Mouse (Mus musculus) limb, embryonic 15.5 days (tissue): ENCODE measurements around the gene Ankrd39. TPM values are rescaled to one million over a fixed set of nuclear protein-coding genes. Genes with fewer than 3 reads are reported as not detected.

Experiments
- ATAC-seq: fragments of 200-750 bp; cut with Nextera tagmentation; 2 replicates; pipeline ENCODE4 v1.8.0; 2017; ENCODE audit warnings: low read depth, moderate TSS enrichment; ENCODE audit not compliant: insufficient number of reproducible peaks, low FRiP score, low TSS enrichment
- H3K27ac ChIP-seq: fragments of 300-500 bp; sonication (generic); 2 replicates; pipeline ENCODE4 v1.5.1; 2015; ENCODE audit warnings: moderate library complexity, mild to moderate bottlenecking, inconsistent platforms
- H3K27me3 ChIP-seq: fragments of 300-500 bp; sonication (generic); 2 replicates; pipeline ENCODE4 v1.6.1; 2015; ENCODE audit warnings: inconsistent platforms
- H3K36me3 ChIP-seq: fragments of 300-500 bp; sonication (generic); 2 replicates; pipeline ENCODE4 v1.6.1; 2015; ENCODE audit warnings: inconsistent platforms
- H3K4me1 ChIP-seq: fragments of 300-500 bp; sonication (generic); 2 replicates; pipeline ENCODE4 v1.6.1; 2015; ENCODE audit warnings: inconsistent platforms
- H3K4me2 ChIP-seq: fragments of 300-500 bp; sonication (generic); 2 replicates; pipeline ENCODE4 v1.6.1; 2015; ENCODE audit warnings: mild to moderate bottlenecking, inconsistent platforms
- H3K4me3 ChIP-seq: fragments of 300-500 bp; sonication (generic); 2 replicates; pipeline ENCODE4 v1.5.1; 2015; ENCODE audit warnings: mild to moderate bottlenecking, inconsistent platforms
- H3K9ac ChIP-seq: fragments of 300-500 bp; sonication (generic); 2 replicates; pipeline ENCODE4 v1.6.1; 2015; ENCODE audit warnings: inconsistent platforms
- H3K9me3 ChIP-seq: fragments of 300-500 bp; sonication (generic); 2 replicates; pipeline ENCODE4 v1.6.1; 2016; ENCODE audit warnings: inconsistent platforms
- WGBS: fragments of 180-500 bp; shearing (Covaris S2); methylation state at CpG from one replicate; pipeline ENCODE4 v1.1.7; 2015; 5-methylcytosine and 5-hydroxymethylcytosine counted together
- polyA plus RNA-seq: library from polyadenylated mRNA; unstranded; fragments of >200 nt; fragmentation: Nextera tagmentation; extraction: Ambion mirVana; gene quantifications from 2 replicates; pipeline ENCODE4 v1.2.1, GENCODE M21; 2015

The Ankrd39 gene
- polyA plus RNA-seq, 1 experiment from 2014 or later: 24.0 TPM

DNA sequence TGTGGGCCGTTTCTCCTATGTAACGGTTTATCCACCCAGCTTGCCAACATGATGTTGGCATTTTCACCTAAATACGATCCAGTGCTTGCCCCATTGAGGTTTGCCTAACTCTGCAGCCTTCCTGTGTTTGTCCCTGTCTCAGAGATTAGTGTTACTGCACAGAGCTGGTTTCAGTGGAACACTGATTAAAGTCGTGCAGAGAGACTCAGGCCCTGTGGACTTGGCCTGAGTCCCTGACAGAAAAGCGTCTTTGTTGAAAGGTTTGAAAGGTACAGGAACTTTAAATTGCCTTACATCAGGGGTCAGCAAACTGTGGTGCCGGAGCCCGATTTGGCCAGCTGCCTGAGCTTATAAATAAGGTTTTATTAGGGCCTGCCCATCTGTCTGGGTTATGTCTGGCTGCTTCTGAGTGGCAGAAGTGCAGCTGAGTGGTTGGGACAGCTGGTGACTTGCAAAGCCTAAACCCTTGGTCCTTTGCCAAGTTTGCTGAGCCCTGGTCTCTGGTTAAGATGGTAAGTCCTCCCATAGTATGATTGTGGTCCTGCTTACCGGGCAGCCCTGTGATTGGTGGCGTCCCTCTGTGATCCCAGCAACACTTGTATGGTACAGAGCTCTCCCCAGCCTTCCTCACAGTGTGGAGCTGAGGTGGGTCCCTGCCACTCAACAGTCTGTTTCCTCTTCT lies 23.8 kb downstream of the Ankrd39 start:
- H3K27ac ChIP-seq: peak overlapping the region; percentile 72
- no peaks in the 10 kb centered on the region for H3K9me3 ChIP-seq
- H3K4me3 ChIP-seq: no peak overlapping the region
- peaks cover 68% of the 10 kb centered on the region for H3K36me3 ChIP-seq
- no peaks in the 10 kb centered on the region for H3K27me3 ChIP-seq
- ATAC-seq: peak; percentile 64
- no peak overlapping the region for H3K9ac ChIP-seq
- peaks cover 26% of the 10 kb centered on the region for H3K4me1 ChIP-seq
- 36% methylated on average over 9 of the region's 9 CpGs for WGBS
- no peak overlapping the region for H3K4me2 ChIP-seq

DNA sequence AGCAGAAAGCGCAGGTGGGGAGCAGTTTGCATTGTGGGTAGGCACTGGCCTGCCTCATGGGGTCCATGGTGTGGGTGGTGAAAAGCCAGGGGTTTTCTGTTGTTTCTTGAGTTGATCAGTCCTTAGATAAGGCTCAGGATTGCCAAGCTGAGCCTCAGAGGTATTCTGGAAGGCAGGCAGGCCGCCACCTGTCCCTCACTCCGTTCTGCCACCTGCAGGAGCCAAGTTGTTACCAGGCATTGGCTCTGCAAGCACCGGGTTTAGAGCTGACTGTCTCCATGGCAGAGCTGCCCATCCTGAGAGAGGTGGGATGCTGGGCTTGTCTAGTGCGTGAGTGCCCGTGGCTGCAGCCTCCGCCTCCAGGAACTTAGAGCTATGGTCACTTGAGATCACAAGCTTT lies 25.0 kb downstream of the Ankrd39 start:
- H3K9ac ChIP-seq: no peak overlapping the region
- H3K4me3 ChIP-seq: no peak overlapping the region
- no peak for ATAC-seq
- no peaks in the 10 kb centered on the region for H3K9me3 ChIP-seq
- no peak overlapping the region for H3K4me2 ChIP-seq
- 86% methylated on average over 7 of the region's 7 CpGs for WGBS
- H3K4me1 ChIP-seq: peaks cover 26% of the 10 kb centered on the region
- peak overlapping the region; percentile 27; the same call in 1 of the 2 replicates for H3K27ac ChIP-seq
- H3K36me3 ChIP-seq: peaks cover 74% of the 10 kb centered on the region
- H3K27me3 ChIP-seq: no peaks in the 10 kb centered on the region

DNA sequence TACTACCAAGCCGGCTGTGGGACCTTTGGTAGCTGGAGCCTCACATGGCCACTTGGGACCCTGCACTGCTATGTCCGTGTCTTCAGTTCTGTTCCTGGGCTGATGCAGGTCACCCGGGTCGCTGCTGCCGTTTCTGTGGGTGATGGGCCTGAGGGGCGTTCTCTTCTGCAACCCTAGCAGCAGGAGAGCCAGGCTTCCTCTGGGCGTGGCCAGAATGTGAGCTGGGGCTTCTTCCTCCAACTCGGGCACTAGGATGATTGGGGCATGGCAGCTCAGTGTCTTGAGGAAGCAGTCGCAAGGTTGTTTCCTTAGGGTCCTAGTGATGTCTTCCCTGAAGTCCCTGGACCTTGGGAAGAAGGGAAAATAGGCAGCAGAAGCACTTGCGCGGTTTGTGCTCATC lies 27.6 kb downstream of the Ankrd39 start:
- Histone ChIP-seq H3K4me2 (no peak overlapping the region), H3K4me1 (peaks cover 35% of the 10 kb centered on the region), H3K27ac (no peak overlapping the region), H3K36me3 (peaks cover 71% of the 10 kb centered on the region), H3K4me3 (no peak overlapping the region), H3K9ac (no peak overlapping the region), H3K27me3 (no peaks in the 10 kb centered on the region), H3K9me3 (no peaks in the 10 kb centered on the region)
- ATAC-seq: no peak
- WGBS: 83% methylated on average over 11 of the region's 11 CpGs

DNA sequence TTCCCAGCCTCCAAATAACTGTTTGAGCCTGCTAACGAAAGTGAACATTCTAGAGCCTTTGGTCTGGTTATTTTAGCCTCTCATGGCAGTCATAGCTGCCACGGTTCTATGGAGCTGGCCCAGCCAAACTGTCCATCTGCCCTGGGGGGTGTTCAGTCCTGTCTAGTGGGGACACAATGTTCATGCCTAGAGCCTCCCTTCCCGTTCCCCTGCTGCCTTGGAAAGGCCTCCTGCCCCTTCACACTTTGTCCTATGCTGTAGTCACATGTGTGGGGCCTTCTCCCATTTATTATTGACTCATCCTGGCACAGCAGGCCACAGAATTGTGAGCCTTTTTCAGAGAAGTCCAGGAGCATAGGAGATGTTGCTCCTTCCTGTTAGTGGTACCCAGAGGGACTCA lies 29.0 kb downstream of the Ankrd39 start:
- H3K9me3 ChIP-seq: no peaks in the 10 kb centered on the region
- no peak overlapping the region for H3K4me3 ChIP-seq
- no peak overlapping the region for H3K27ac ChIP-seq
- no peak overlapping the region for H3K9ac ChIP-seq
- no peak for ATAC-seq
- H3K36me3 ChIP-seq: peaks cover 61% of the 10 kb centered on the region
- no peaks in the 10 kb centered on the region for H3K27me3 ChIP-seq
- peaks cover 38% of the 10 kb centered on the region for H3K4me1 ChIP-seq
- 83% methylated on average over 3 of the region's 3 CpGs for WGBS
- no peak overlapping the region for H3K4me2 ChIP-seq

DNA sequence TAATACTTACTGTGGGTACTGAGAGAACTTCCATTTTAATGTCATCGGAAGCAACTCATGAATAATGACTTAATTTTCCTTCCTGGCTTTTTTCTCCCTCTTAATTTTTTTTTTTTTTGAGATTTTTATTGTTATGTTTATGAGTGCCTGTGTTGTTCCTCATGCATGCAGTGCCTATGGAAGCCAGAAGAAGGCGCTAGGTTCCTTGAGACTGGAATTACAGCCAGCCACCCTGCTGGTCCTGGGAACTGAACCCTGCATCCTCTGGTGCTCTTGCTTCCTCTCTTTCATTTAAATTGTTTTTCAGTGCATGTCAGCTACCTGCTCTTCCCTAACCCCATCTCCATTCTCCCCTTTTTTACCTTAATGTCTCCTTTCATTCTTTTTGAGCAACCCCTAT lies 33.5 kb downstream of the Ankrd39 start:
- Histone ChIP-seq H3K27ac (no peak overlapping the region), H3K36me3 (peaks cover 20% of the 10 kb centered on the region), H3K9me3 (no peaks in the 10 kb centered on the region), H3K27me3 (no peaks in the 10 kb centered on the region), H3K4me2 (peak overlapping the region; percentile 83), H3K9ac (no peak overlapping the region), H3K4me1 (peaks cover 28% of the 10 kb centered on the region), H3K4me3 (peak overlapping the region; percentile 97)
- WGBS: 56% methylated on average over 2 of the region's 2 CpGs
- no peak for ATAC-seq

DNA sequence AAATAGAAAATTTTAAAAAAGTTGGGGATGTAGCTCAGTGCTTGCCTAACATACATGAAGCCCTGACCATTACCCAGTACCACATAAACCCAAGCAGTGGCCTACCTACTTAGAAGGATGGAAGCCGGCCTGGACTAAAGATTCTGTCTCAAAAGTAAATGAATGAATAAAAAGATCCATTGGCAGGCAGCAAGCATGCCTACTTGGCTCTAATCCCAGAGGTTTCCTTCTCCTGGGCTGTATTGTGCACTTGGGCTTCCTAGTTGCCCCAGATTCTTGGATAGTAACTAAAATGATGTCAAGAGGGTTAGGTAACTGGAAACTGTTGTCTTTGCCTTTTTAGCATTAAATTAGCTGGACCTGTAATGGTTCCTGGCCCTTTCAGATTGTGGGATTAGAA lies 33.9 kb downstream of the Ankrd39 start:
- no peak for ATAC-seq
- Histone ChIP-seq H3K4me2 (peak overlapping the region; percentile 83), H3K27ac (no peak overlapping the region), H3K27me3 (no peaks in the 10 kb centered on the region), H3K9ac (peak overlapping the region; percentile 76; the same call in 1 of the 2 replicates), H3K4me3 (peak overlapping the region; percentile 97), H3K36me3 (peaks cover 16% of the 10 kb centered on the region), H3K9me3 (no peaks in the 10 kb centered on the region), H3K4me1 (peaks cover 28% of the 10 kb centered on the region)
- WGBS: 6% methylated on average over 1 of the region's 1 CpGs

DNA sequence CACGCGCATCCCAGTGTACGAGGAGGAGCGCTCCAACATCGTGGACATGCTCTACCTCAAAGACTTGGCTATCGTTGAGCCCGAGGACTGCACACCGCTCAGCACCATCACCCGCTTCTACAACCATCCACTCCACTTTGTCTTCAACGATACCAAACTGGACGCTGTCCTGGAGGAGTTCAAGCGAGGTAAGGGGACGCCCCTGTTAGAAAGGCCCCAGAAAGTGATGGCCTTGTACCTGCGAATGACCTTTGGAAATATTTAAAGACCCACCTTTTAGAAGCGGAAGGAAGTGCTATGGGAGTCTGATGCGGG lies 34.3 kb downstream of the Ankrd39 start:
- Histone ChIP-seq H3K27me3 (no peaks in the 10 kb centered on the region), H3K9me3 (no peaks in the 10 kb centered on the region), H3K4me1 (peaks cover 28% of the 10 kb centered on the region), H3K4me3 (peak overlapping the region; percentile 97), H3K4me2 (peak overlapping the region; percentile 83), H3K27ac (peak overlapping the region; percentile 100), H3K9ac (peak overlapping the region; percentile 76), H3K36me3 (peaks cover 12% of the 10 kb centered on the region)
- 1% methylated on average over 16 of the region's 16 CpGs for WGBS
- ATAC-seq: no peak

DNA sequence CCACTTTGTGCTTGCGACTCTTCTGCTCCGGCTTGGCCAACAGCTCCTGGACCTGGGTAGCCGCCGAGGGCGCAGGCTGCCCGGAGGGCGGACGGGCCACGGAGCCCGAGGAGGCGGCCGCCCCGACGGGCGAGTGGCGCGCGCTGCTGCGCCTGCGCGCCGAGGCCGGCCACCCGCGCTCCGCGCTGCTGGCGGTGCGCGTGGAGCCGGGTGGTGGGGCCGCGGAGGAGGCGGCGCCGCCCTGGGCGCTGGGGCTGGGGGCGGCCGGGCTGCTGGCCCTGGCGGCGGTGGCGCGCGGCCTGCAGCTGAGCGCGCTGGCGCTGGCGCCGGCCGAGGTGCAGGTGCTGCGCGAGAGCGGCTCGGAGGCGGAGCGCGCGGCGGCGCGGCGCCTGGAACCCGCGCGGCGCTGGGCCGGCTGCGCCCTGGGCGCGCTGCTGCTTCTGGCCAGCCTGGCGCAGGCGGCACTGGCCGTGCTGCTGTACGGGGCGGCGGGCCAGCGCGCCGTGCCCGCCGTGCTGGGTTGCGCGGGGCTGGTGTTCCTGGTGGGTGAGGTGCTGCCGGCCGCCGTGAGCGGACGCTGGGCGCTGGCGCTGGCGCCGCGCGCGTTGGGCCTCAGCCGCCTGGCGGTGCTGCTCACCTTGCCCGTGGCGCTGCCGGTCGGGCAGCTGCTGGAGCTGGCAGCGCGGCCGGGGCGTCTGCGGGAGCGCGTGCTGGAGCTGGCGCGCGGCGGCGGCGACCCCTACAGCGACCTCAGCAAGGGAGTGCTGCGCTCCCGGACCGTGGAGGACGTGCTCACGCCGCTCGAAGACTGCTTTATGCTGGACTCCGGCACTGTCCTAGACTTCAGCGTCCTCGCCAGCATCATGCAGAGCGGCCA lies 34.9 kb downstream of the Ankrd39 start:
- Histone ChIP-seq H3K4me1 (peaks cover 28% of the 10 kb centered on the region), H3K4me3 (peak overlapping the region; percentile 97), H3K27ac (peak overlapping the region; percentile 100), H3K4me2 (peak overlapping the region; percentile 83), H3K9me3 (no peaks in the 10 kb centered on the region), H3K9ac (peak overlapping the region; percentile 76), H3K27me3 (no peaks in the 10 kb centered on the region), H3K36me3 (peaks cover 17% of the 10 kb centered on the region)
- peak; percentile 65 for ATAC-seq
- 0% methylated on average over 95 of the region's 126 CpGs for WGBS

DNA sequence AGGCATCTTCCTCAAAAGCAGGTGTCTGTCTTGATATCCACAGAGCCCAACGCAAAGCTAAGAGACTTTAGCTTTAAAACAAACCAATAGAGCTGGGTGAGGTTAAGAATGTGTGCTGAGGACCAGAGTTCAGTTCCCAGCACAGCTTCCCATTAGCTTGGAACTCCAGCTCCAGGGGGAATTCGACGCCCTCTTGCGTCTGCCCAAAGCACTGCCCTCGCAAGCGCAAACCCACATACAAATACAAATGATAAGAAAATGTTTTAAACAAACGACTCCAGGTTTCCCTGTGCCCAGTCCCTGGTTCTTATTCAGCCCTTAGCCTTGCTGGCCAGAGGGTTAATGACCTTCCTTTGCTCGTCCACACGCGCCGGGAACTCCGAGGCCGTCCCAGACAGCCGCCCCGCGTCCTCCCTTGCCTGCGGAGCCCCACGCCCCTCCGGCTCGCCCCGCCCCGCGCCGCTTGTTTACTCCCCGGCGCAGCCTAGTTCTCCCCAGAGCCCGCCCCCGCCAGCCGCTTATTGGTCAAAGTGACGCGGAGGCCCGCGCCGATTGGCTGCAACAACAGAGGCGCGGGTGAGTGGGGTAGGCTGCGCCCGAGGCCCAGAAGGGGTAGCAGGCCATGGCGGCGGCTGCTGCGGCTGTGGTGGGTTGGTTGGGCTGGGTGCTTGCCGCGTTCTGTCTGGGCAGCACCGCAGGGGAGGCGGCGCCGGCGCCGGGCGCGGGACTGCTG lies 35.8 kb downstream of the Ankrd39 start, which contains the start of gene Cnnm3:
TSS of gene Cnnm3 (plus strand) at position 579 of the 733 bp plus-strand sequence.
- ATAC-seq: peak; percentile 97

DNA sequence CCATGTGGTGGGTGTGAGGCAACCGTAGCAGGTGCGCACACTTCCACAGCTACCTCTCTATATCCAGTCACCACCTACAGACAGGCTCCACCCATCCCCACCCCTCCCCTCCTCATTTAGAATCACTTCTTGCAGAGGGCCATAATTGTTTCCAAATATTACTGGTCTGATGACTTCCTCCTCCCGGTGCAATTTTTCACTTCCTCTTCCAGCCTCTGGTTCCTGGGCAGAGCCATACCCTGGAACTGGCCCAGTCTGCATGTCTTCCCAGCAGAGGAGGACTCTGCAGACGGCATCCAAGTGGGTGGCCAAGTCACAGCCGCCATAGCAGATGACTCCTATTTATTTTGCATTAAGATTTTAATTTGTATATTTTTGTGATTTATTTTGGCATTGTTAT lies 39.0 kb downstream of the Ankrd39 start:
- no peaks in the 10 kb centered on the region for H3K9me3 ChIP-seq
- H3K4me1 ChIP-seq: peaks cover 6% of the 10 kb centered on the region
- ATAC-seq: no peak
- no peak overlapping the region for H3K4me2 ChIP-seq
- H3K4me3 ChIP-seq: no peak overlapping the region
- H3K36me3 ChIP-seq: peaks cover 29% of the 10 kb centered on the region
- no peaks in the 10 kb centered on the region for H3K27me3 ChIP-seq
- 74% methylated on average over 5 of the region's 5 CpGs for WGBS
- H3K9ac ChIP-seq: no peak overlapping the region
- no peak overlapping the region for H3K27ac ChIP-seq

More for the DNA sequence above, 35.8 kb downstream of the Ankrd39 start, which contains the start of gene Cnnm3:
- peak within 1 kb of the TSS; percentile 100 for H3K27ac ChIP-seq
- peaks cover 28% of the 10 kb centered on the region for H3K4me1 ChIP-seq
- H3K9me3 ChIP-seq: no peaks in the 10 kb centered on the region
- peak within 1 kb of the TSS; percentile 76 for H3K9ac ChIP-seq
- no peaks in the 10 kb centered on the region for H3K27me3 ChIP-seq
- WGBS: 2% methylated on average over 51 of the region's 51 CpGs
- peak within 1 kb of the TSS; percentile 83 for H3K4me2 ChIP-seq
- peaks cover 17% of the 10 kb centered on the region for H3K36me3 ChIP-seq
- H3K4me3 ChIP-seq: peak within 1 kb of the TSS; percentile 97

DNA sequence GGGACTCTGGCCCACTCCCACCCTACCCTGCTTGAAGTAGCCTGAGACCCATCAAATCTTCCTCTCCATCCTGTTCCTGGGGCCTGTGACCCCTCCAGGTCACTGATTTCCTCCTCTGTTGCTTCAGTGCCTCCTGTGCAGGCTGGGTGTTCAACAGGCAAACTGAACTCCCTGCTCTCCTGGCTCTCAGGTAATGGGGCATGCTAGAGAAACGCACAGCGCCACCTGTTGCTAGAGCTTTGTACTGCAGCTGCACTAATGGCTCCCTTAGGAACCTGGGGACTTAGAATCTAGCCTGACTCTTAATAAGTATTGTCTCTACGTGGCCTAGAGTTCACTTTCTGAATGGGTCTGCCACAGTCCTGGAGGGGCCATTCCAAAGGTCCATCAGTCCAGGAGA lies 46.0 kb downstream of the Ankrd39 start:
- H3K4me3 ChIP-seq: no peak overlapping the region
- no peaks in the 10 kb centered on the region for H3K9me3 ChIP-seq
- H3K27ac ChIP-seq: no peak overlapping the region
- no peak overlapping the region for H3K4me2 ChIP-seq
- 5% methylated on average over 3 of the region's 3 CpGs for WGBS
- H3K9ac ChIP-seq: no peak overlapping the region
- H3K36me3 ChIP-seq: peaks cover 49% of the 10 kb centered on the region
- ATAC-seq: no peak
- H3K27me3 ChIP-seq: no peaks in the 10 kb centered on the region
- H3K4me1 ChIP-seq: no peaks in the 10 kb centered on the region
